Mouse (Mus musculus) brain, embryonic 14.5 days (tissue): ENCODE measurements around the gene Glrp1.

Source experiments
- CTCF ChIP-seq: fragments of 200-500 bp; IDR thresholded peaks from 2 replicates; pipeline ENCODE4 v1.5.1; 2012; ENCODE audit warnings: inconsistent platforms, mild to moderate bottlenecking, moderate library complexity, borderline replicate concordance; ENCODE audit not compliant: insufficient read depth, insufficient read length; ENCODE audit errors: extremely low read depth
- POLR2A ChIP-seq: fragments of 200-500 bp; IDR thresholded peaks from 2 replicates; pipeline ENCODE4 v1.6.1; 2012; ENCODE audit warnings: mild to moderate bottlenecking, inconsistent platforms, borderline replicate concordance; ENCODE audit not compliant: poor library complexity, insufficient read depth, insufficient read length, severe bottlenecking; ENCODE audit errors: extremely low read depth

DNA sequence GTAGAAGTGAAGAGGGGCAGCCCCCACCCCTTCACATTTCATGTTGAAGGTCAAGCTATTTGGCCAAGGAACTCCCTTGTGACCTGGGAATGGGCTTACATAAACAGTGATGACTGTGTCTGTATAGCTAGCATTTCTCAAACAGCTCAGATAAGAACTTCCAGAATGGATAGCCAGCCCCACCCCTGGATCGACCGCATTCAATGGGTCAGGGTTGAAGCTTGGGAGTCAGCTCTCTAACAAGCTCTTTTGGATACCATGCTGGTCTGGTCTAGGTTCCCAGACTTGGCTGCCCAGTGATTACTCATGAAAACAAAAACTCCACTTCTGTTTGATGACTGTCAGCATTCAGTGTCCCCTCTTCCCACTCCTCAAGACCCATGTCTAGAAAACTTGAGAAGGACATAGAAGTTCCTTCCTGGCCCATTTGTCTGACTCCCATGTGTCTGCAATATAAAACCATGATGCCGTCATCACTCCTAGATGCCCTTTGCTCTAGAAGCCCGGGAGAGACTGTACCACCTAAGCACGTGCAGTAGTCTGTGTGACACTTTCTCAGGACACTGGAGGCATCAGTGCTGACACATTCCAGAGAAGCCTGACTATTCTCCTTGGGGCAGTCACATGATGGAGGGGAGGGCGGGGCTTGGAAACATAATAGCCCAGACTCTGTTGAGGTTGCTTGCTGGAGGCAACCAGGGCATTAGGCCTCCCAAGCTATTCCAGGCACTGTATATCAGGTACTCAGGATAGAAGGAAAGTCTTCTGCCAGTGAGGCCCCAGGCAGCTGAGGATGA lies 45.6 kb downstream of the Glrp1 start:
- TF ChIP-seq CTCF (no peak), POLR2A (no peak)
